Comparison of ENCODE assay signal across 30 mouse cellular contexts in the genomic region with DNA sequence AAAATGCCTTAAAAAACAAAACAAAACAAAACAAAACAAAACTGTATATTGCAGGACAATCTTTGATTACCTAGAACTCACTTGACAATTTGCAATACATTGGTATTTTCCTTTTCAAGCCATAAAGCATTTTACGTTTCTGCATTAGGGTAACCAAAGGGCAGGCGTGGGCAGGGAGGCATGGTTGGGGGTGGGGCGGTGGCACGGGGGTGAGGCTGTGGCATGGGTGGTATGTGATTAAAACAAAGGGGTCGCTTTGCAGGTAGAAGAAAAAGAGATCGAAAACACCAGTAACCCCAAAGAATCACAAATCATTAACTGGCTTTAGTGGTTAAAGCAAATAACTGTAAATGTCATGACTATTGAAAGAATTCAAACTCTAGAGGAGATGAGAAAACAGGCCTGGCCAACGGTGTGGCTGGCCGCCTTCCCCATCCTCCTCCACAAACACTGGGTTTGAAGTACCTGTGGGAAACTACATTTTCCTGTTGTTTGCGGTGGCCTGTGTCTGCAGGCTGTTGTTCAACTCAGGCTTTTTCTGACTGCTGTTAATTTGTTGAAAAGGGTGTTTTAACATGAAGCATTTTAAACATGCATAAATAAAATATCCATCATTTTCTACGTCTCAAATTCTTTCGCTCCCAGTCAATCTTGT.
DNase-seq lines count a peak whose midpoint lies in the region; ATAC-seq and TF ChIP-seq lines count a peak whose summit lies in the region.
"Had no signal": no experiment of that assay in that cellular context is flagged by ENCODE, and none has a peak within 500 bp of the region (broad histone marks: within the 10 kb centered on the region; RNA-seq: fewer than 3 reads in every experiment).

No protein-coding gene starts in this region.

- TF ChIP-seq CTCF in lung, postnatal 0 days (IDR thresholded peaks at IDR 0.05): no peak

- no peak overlapping the region; the same call in 1 of the 2 replicates for H3K4me2 ChIP-seq in liver, embryonic 15.5 days
- no peak overlapping the region for H3K4me2 ChIP-seq in liver, embryonic 11.5 days
- H3K4me2 ChIP-seq in lung, postnatal 0 days (replicated peaks; ENCODE audit: low read depth, low read length): no peak overlapping the region
- H3K4me2 ChIP-seq: embryonic facial prominence, embryonic 15.5 days; forebrain, embryonic 12.5 days; heart, embryonic 15.5 days; hindbrain, embryonic 12.5 days; limb, embryonic 15.5 days; neural tube, embryonic 12.5 days had no signal

- ATAC-seq in liver, embryonic 15.5 days (ENCODE audit: insufficient read depth): peak; percentile 37; the same call in 1 of the 2 replicates
- ATAC-seq in liver, embryonic 11.5 days (replicated peaks; ENCODE audit: low FRiP score): no peak
- ATAC-seq in lung, postnatal 0 days: peak; percentile 64
- ATAC-seq: activated CD4-positive, CD25-positive, alpha-beta regulatory T cell, adult 4 months; forebrain, postnatal 0 days; intestine, embryonic 16.5 days; midbrain, embryonic 16.5 days had no signal

- no peaks in the 10 kb centered on the region for H3K9me3 ChIP-seq in liver, embryonic 15.5 days (replicated peaks)
- H3K9me3 ChIP-seq in liver, embryonic 11.5 days (ENCODE audit: control insufficient read depth, low read length): no peaks in the 10 kb centered on the region; the same call in 1 of the 2 replicates
- no peaks in the 10 kb centered on the region; the same call in 1 of the 2 replicates for H3K9me3 ChIP-seq in lung, postnatal 0 days (ENCODE audit: low read length)

- H3K4me1 ChIP-seq in liver, embryonic 15.5 days (replicated peaks): no peaks in the 10 kb centered on the region
- no peaks in the 10 kb centered on the region for H3K4me1 ChIP-seq in liver, embryonic 11.5 days (replicated peaks; ENCODE audit: control insufficient read depth, insufficient read depth, low read length)
- H3K4me1 ChIP-seq in lung, postnatal 0 days (ENCODE audit: insufficient read depth, low read depth, low read length): no peaks in the 10 kb centered on the region
- H3K4me1 ChIP-seq: embryonic facial prominence, embryonic 10.5 days; embryonic facial prominence, embryonic 15.5 days; forebrain, embryonic 12.5 days; heart, embryonic 10.5 days; heart, embryonic 15.5 days; hindbrain, embryonic 12.5 days; limb, embryonic 10.5 days; limb, embryonic 15.5 days; midbrain, embryonic 10.5 days; neural tube, embryonic 12.5 days had no signal

- H3K27ac ChIP-seq in liver, embryonic 15.5 days (replicated peaks): no peak overlapping the region
- no peak overlapping the region for H3K27ac ChIP-seq in liver, embryonic 11.5 days (ENCODE audit: low read depth, low read length)
- H3K27ac ChIP-seq in lung, postnatal 0 days (ENCODE audit: low read length): no peak overlapping the region
- H3K27ac ChIP-seq: embryonic facial prominence, embryonic 10.5 days; embryonic facial prominence, embryonic 15.5 days; forebrain, embryonic 12.5 days; heart, embryonic 10.5 days; heart, embryonic 15.5 days; hindbrain, embryonic 12.5 days; limb, embryonic 10.5 days; limb, embryonic 15.5 days; midbrain, embryonic 10.5 days; neural tube, embryonic 12.5 days had no signal

- WGBS in liver, embryonic 15.5 days (ENCODE audit: insufficient replicate concordance): 62% methylated on average over 11 of the region's 11 CpGs
- WGBS in liver, embryonic 11.5 days: 66% methylated on average over 11 of the region's 11 CpGs
- WGBS in lung, postnatal 0 days: 53% methylated on average over 11 of the region's 11 CpGs

- intact Hi-C loops in heart, postnatal 10 days (cut with DNase I): no loop called here

- H3K4me3 ChIP-seq in liver, embryonic 15.5 days (replicated peaks): no peak overlapping the region
- H3K4me3 ChIP-seq in liver, embryonic 11.5 days (ENCODE audit: low read depth, low read length): no peak overlapping the region
- H3K4me3 ChIP-seq in lung, postnatal 0 days (ENCODE audit: low read depth, low read length): no peak overlapping the region
- H3K4me3 ChIP-seq: embryonic facial prominence, embryonic 10.5 days; embryonic facial prominence, embryonic 15.5 days; forebrain, embryonic 12.5 days; heart, embryonic 10.5 days; heart, embryonic 15.5 days; hindbrain, embryonic 12.5 days; limb, embryonic 10.5 days; limb, embryonic 15.5 days; midbrain, embryonic 10.5 days; neural tube, embryonic 12.5 days had no signal

- no peaks in the 10 kb centered on the region for H3K27me3 ChIP-seq in liver, embryonic 15.5 days
- no peaks in the 10 kb centered on the region for H3K27me3 ChIP-seq in liver, embryonic 11.5 days (replicated peaks; ENCODE audit: control insufficient read depth, insufficient read depth, low read length)
- H3K27me3 ChIP-seq in lung, postnatal 0 days (replicated peaks; ENCODE audit: insufficient read depth, low read length): no peaks in the 10 kb centered on the region
- H3K27me3 ChIP-seq: CH12.LX; embryonic facial prominence, embryonic 15.5 days; forebrain, embryonic 12.5 days; heart, embryonic 15.5 days; hindbrain, embryonic 12.5 days; limb, embryonic 15.5 days; neural tube, embryonic 12.5 days had no signal

- TF ChIP-seq EP300 in lung, postnatal 0 days (IDR thresholded peaks at IDR 0.05): no peak

- no peak overlapping the region for H3K9ac ChIP-seq in liver, embryonic 15.5 days
- no peak overlapping the region for H3K9ac ChIP-seq in liver, embryonic 11.5 days (ENCODE audit: low read depth, low read length)
- no peak overlapping the region for H3K9ac ChIP-seq in lung, postnatal 0 days (replicated peaks; ENCODE audit: low read depth)
- H3K9ac ChIP-seq: embryonic facial prominence, embryonic 15.5 days; forebrain, embryonic 12.5 days; forebrain, postnatal 0 days; heart, embryonic 15.5 days; hindbrain, embryonic 12.5 days; limb, embryonic 15.5 days; neural tube, embryonic 12.5 days had no signal

- DNase-seq in heart, adult 11 months: peak; percentile 56
- DNase-seq in heart, postnatal 10 days: no peak
- DNase-seq in liver, embryonic 11.5 days (ENCODE audit: low spot score): no peak
- DNase-seq in lung, postnatal 0 days (ENCODE audit: low spot score): peak; percentile 51
- peak; percentile 32 to 58 for DNase-seq in lung, postnatal 4 days
- DNase-seq in frontal cortex, adult 2 months (ENCODE audit: extremely low spot score in 1 of 2, low spot score in 1 of 2): no peak
- no peak for DNase-seq in embryo, embryonic 10.5 days (ENCODE audit: low spot score)
- DNase-seq: adrenal gland, adult 8-10 months; cerebellum, adult 2 months; cerebellum, postnatal 14 days; forebrain, postnatal 0 days; gastrocnemius, postnatal 14 days; heart, postnatal 36 days; kidney, adult 9 months; right cerebral cortex, adult 18-20 months had no signal

- no peaks in the 10 kb centered on the region for H3K36me3 ChIP-seq in liver, embryonic 15.5 days (replicated peaks)
- H3K36me3 ChIP-seq in liver, embryonic 11.5 days (ENCODE audit: control insufficient read depth, insufficient read depth, low read length): no peaks in the 10 kb centered on the region
- H3K36me3 ChIP-seq in lung, postnatal 0 days (ENCODE audit: insufficient read depth, low read length): no peaks in the 10 kb centered on the region
- H3K36me3 ChIP-seq: embryonic facial prominence, embryonic 15.5 days; heart, embryonic 10.5 days; heart, embryonic 15.5 days; hindbrain, embryonic 12.5 days; limb, embryonic 15.5 days; neural tube, embryonic 12.5 days had no signal

Comparison
In these comparisons a context has a peak if more than half of its experiments do, and no peak if none do; other contexts are left out.
1. DNase-seq: peak in heart, adult 11 months (single experiment), lung, postnatal 0 days (single experiment) and lung, postnatal 4 days (2 of 2); none in heart, postnatal 10 days (0 of 2), liver, embryonic 11.5 days (single experiment), frontal cortex, adult 2 months (0 of 2) and embryo, embryonic 10.5 days (single experiment).